Mouse (Mus musculus): ENCODE data around the gene Lgalsl. TPM values are rescaled to one million over a fixed set of nuclear protein-coding genes. Genes with fewer than 3 reads are reported as not detected.

The Lgalsl gene
- total and polyA plus RNA-seq, 3 experiments, result 12.7 to 37.9 (median 31.7) TPM

DNA sequence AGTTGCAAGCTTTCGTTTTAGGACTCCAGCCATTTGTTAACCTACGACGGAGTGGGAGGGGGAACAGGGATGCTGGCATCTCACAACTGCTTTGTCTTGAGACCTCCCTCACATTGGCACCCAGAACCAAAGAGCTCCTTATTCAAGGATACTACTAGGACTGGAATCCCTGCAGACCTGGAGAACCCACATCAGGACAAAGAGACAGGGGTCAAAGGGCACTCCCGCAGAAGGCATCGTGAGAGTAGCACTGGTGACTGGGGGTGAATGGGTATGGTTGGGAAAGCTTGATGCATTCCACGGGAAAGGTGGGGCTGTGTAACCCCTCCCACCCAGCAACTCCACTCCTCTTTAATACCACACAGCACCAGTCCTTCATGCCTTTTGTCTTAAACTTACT lies 29.0 kb upstream of the Lgalsl start:
- no peaks in the 10 kb centered on the region for H3K79me2 ChIP-seq (replicated peaks; ENCODE audit: control insufficient read depth, insufficient read depth, low read length)
- WGBS, result 44% methylated on average over 6 of the region's 6 CpGs
- H3K4me3 ChIP-seq, result peak overlapping the region; percentile 42
- TF ChIP-seq CTCF (IDR thresholded peaks at IDR 0.05), result no peak
- TF ChIP-seq POLR2A (IDR thresholded peaks at IDR 0.05; ENCODE audit: insufficient read depth, low read depth, low read length), result no peak
- no peak for TF ChIP-seq EP300 (IDR thresholded peaks at IDR 0.05; ENCODE audit: insufficient read depth, low read depth, low read length)
- intact Hi-C loops (cut with DNase I), result loop anchor here (1.0 to 2.0 kb wide), 3 partner anchors 29 to 65 kb away; partner anchors contain the start of gene Lgalsl
- no peaks in the 10 kb centered on the region for H3K27me3 ChIP-seq (ENCODE audit: control insufficient read depth, insufficient read depth, low read length)
- peaks cover 5% of the 10 kb centered on the region for H3K4me1 ChIP-seq (ENCODE audit: control insufficient read depth, insufficient read depth, low read length)
- H3K27ac ChIP-seq, result peak overlapping the region; percentile 95
- DNase-seq, result peak; percentile 14 to 46
- H3K36me3 ChIP-seq (ENCODE audit: control insufficient read depth, insufficient read depth, low read length), result peaks cover 2% of the 10 kb centered on the region; the same call in 1 of the 2 replicates
- peak overlapping the region; percentile 9; the same call in 1 of the 2 replicates for H3K9ac ChIP-seq (ENCODE audit: low read depth, low read length)

DNA sequence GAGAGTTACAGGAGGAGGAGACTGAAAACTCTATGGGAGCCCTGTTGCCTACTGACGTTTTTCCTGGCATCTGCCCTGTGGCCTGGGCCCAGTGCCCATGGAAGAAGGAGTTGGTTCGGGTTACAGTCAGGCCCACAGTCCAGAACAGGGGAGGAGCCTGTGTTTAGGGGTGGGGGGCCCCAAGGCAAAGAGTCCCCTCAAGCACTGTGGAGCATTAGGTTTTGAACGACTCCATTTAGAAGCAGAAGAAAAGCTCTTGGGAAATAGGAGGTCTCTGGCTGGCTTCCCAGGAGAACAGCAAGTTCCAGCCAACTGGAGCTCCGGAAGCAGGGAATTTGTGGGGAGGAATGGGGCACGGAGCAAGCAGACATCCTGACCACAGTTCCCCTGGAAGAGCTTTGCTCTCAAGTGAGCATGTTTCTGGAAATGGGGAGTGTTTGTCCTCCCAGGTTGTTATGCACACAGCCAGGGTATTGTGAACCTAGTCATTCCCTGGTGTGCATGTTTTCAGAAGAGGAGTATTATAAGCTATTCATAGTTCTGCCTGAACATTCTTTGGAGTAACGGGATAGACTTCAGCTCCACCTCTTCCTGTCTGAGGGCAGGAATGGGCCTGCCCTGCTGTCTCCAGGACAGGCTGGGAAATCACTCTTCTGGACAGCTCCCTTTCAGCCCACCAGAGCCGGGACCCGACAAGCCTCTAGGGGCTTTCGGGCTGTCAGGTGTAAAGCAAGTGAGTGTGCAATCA lies 28.2 kb upstream of the Lgalsl start:
- peaks cover 2% of the 10 kb centered on the region; the same call in 1 of the 2 replicates for H3K36me3 ChIP-seq (ENCODE audit: control insufficient read depth, insufficient read depth, low read length)

DNA sequence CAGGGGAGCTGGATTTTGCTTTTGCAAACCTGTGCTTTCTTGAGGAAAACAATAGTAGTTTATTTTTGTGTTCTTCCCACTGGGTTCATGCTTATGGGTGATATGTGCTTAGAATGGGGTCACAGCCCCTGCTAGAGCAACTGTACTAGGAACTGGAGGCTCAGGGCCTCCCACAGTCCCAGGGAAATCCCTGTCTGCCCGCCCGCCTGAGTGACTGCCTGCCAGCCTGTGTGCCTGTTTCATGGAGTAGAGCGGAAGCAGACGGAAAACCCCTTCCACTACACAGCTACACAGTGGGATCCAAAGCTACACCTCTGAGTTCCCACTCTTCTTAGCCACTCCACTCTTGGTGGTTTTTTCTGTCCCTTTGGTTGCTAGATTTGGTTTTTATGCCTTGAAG lies 27.1 kb upstream of the Lgalsl start:
- Histone ChIP-seq H3K27ac (peak overlapping the region; percentile 95), H3K4me1 (ENCODE audit: control insufficient read depth, insufficient read depth, low read length) (peaks cover 5% of the 10 kb centered on the region), H3K79me2 (replicated peaks; ENCODE audit: control insufficient read depth, insufficient read depth, low read length) (no peaks in the 10 kb centered on the region), H3K4me3 (no peak overlapping the region), H3K27me3 (ENCODE audit: control insufficient read depth, insufficient read depth, low read length) (no peaks in the 10 kb centered on the region), H3K9ac (ENCODE audit: low read depth, low read length) (no peak overlapping the region), H3K36me3 (ENCODE audit: control insufficient read depth, insufficient read depth, low read length) (peaks cover 2% of the 10 kb centered on the region; the same call in 1 of the 2 replicates)
- TF ChIP-seq CTCF (IDR thresholded peaks at IDR 0.05) (no peak), POLR2A (IDR thresholded peaks at IDR 0.05; ENCODE audit: insufficient read depth, low read depth, low read length) (no peak), EP300 (IDR thresholded peaks at IDR 0.05; ENCODE audit: insufficient read depth, low read depth, low read length) (no peak)
- 91% methylated on average over 4 of the region's 4 CpGs for WGBS
- intact Hi-C loops (cut with DNase I), result loop anchor here (2.0 kb wide), 2 partner anchors 57 to 63 kb away; no protein-coding TSS in a partner anchor
- no peak for DNase-seq

More for the DNA sequence above, 28.2 kb upstream of the Lgalsl start:
- peak; percentile 87 to 91 for DNase-seq
- Histone ChIP-seq H3K79me2 (replicated peaks; ENCODE audit: control insufficient read depth, insufficient read depth, low read length) (no peaks in the 10 kb centered on the region), H3K4me1 (ENCODE audit: control insufficient read depth, insufficient read depth, low read length) (peaks cover 5% of the 10 kb centered on the region), H3K27ac (peak overlapping the region; percentile 95), H3K4me3 (peak overlapping the region; percentile 42), H3K27me3 (ENCODE audit: control insufficient read depth, insufficient read depth, low read length) (no peaks in the 10 kb centered on the region), H3K9ac (ENCODE audit: low read depth, low read length) (peak overlapping the region; percentile 48)
- intact Hi-C loops (cut with DNase I), result loop anchor here (1.0 to 2.0 kb wide), 3 partner anchors 28 to 64 kb away; partner anchors contain the start of gene Lgalsl
- TF ChIP-seq CTCF (IDR thresholded peaks at IDR 0.05), result 0 out of 2 replicates have a peak, but pooled peaks have one; percentile 15
- TF ChIP-seq POLR2A (IDR thresholded peaks at IDR 0.05; ENCODE audit: insufficient read depth, low read depth, low read length), result peak; percentile 75
- TF ChIP-seq EP300 (IDR thresholded peaks at IDR 0.05; ENCODE audit: insufficient read depth, low read depth, low read length), result peak; percentile 87
- 4% methylated on average over 9 of the region's 9 CpGs for WGBS

DNA sequence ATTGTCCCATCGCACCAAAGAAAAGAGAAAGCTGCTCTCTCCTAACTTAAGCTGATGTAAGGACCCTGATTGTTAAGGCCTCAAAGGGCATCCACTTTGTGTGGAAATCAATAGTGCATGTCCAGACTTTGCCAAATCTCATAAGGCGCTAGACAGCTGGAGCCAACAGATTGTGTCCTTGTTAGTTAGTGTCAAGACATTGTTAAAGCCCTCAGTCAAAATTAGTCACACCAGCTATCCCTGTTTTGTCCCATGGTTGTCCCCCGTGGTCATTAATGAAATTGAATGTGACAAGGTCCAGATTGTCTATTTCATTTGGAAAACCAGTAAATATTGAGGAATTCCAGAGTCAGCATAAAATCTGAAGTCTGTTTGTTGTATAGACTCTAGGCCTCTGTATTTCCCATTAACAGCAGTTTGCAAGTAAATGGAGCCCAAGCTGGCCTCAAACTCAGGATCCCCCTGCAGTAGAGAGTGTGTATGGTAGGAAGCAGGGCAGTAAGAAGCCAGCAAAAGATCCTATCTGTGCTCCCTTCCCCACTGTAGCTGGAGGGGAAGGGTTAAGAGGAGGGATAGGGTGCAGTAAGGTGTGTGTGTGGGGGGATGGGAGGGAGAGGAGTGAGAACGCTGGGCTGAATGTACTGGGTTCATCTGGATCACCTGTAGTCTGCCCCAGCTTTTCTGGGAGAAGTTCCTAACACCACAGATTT lies 23.3 kb upstream of the Lgalsl start:
- DNase-seq, result no peak
- H3K27ac ChIP-seq, result no peak overlapping the region
- intact Hi-C loops (cut with DNase I), result no loop called here
- H3K4me1 ChIP-seq (ENCODE audit: control insufficient read depth, insufficient read depth, low read length), result peaks cover 12% of the 10 kb centered on the region
- TF ChIP-seq POLR2A (IDR thresholded peaks at IDR 0.05; ENCODE audit: insufficient read depth, low read depth, low read length) (no peak), EP300 (IDR thresholded peaks at IDR 0.05; ENCODE audit: insufficient read depth, low read depth, low read length) (no peak), CTCF (IDR thresholded peaks at IDR 0.05) (no peak)
- no peak overlapping the region for H3K9ac ChIP-seq (ENCODE audit: low read depth, low read length)
- no peaks in the 10 kb centered on the region for H3K27me3 ChIP-seq (ENCODE audit: control insufficient read depth, insufficient read depth, low read length)
- WGBS, result 87% methylated on average over 4 of the region's 4 CpGs
- H3K36me3 ChIP-seq (ENCODE audit: control insufficient read depth, insufficient read depth, low read length), result peaks cover 2% of the 10 kb centered on the region; the same call in 1 of the 2 replicates
- no peaks in the 10 kb centered on the region for H3K79me2 ChIP-seq (replicated peaks; ENCODE audit: control insufficient read depth, insufficient read depth, low read length)
- no peak overlapping the region for H3K4me3 ChIP-seq

DNA sequence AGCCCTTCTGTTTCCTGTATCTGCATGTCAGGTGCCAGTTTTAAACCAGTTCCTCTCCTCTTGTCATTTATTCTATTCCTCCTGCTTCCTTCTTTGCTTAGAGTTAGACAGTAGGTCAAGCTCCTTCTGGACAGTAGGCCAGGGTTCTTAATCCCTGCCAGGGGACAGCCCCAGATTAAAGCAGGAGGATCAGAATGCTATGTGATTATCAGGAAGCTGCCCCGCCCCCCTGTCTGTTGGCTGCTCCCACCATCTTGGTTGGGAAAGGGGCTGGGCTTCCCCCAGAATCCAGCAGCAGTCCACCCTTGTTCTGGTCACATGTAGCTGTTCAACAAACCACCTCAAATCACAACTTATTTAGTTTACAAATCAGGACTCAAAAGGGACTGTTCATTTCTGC lies 19.3 kb upstream of the Lgalsl start:
- DNase-seq, result no peak
- Histone ChIP-seq H3K36me3 (ENCODE audit: control insufficient read depth, insufficient read depth, low read length) (no peaks in the 10 kb centered on the region), H3K79me2 (replicated peaks; ENCODE audit: control insufficient read depth, insufficient read depth, low read length) (no peaks in the 10 kb centered on the region), H3K4me3 (no peak overlapping the region), H3K9ac (ENCODE audit: low read depth, low read length) (no peak overlapping the region), H3K27me3 (ENCODE audit: control insufficient read depth, insufficient read depth, low read length) (no peaks in the 10 kb centered on the region), H3K27ac (peak overlapping the region; percentile 30), H3K4me1 (ENCODE audit: control insufficient read depth, insufficient read depth, low read length) (peaks cover 12% of the 10 kb centered on the region)
- TF ChIP-seq EP300 (IDR thresholded peaks at IDR 0.05; ENCODE audit: insufficient read depth, low read depth, low read length) (no peak), POLR2A (IDR thresholded peaks at IDR 0.05; ENCODE audit: insufficient read depth, low read depth, low read length) (no peak), CTCF (IDR thresholded peaks at IDR 0.05) (no peak)
- 95% methylated on average over 1 of the region's 1 CpGs for WGBS
- intact Hi-C loops (cut with DNase I), result no loop called here
